Mouse (Mus musculus): ENCODE results near the gene Tars2. TPM values are rescaled to one million over a fixed set of nuclear protein-coding genes. Genes with fewer than 3 reads are reported as not detected.

The Tars2 gene
- total RNA-seq, 2 experiments from 2014 or later, result 41.6 to 44.4 TPM

DNA sequence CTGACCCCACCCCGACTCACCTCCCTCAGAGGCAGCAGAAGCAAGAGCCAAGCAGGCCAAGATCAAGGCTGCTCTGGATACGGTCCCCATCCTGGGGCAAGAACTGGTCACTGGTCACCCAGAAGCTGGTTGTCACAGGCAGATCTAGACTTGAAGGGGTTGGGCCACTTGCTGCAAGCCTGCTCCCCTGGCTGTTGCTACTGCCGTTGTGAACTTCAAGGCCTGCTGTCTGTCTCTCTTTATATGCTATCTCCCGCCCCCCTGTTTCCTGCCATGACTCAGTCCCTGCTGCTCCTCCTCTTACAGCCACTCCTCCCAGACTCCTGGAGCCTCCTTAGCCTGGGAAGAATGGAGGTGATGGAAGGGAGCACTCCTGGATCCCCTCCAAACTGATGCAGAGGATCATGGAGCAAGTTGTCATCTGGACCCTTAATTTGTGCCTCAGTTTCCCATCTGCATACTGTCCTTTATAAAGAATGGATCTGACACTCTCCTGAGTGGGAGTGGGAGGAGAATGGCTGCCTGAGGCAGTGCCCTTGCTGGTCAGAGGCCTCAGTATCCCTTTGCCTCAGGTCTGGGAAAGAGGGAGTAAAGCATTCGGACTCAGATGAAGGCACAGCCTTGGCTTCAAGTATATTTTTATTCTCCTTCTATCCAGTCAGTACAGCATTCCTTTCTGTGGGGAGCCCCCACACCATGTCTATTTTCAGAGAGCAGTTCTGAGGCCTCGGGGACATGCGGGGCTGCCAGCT, 20.5 kb downstream of the Tars2 start, which contains the start of gene Ecm1:
TSS of gene Ecm1 (minus strand) at position 217 of the 752 bp plus-strand sequence.
- intact Hi-C loops (cut with DNase I), result no loop called here
- peak; percentile 51 to 67 for DNase-seq

GRCm38 (mm10) chr3:95735071-95735670, 24.8 kb downstream of the Tars2 start:
- intact Hi-C loops (cut with DNase I), result no loop called here
- no peak for DNase-seq

DNA sequence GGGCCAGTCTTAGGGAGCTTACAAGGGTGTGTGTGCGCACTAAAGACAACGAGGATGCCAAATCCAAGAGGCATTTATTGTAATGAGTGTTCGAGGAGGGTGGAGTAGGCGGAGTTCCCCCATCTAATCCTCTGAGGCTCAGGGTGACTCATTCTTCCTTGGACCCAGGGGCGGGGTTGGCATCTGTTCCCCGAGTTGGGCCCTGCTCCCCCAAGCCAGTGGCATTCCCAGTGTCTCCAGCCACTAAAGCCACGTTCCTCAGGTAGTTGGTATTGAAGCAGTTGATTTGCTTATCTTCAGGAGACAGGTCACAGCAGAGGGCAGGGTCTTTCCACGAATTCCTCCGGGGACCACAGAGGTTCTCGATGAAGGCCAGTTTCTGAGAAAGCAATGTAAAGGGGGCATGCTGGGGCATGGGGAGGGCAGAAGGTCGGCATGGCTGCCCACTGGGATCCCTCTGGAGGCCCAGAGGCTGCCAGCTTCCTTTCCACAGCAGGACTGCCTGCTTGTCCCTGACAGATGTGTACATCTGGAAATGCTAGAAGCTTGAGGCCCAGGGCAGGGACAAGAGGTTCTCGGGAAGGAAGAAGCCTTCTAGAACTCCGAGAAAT, 25.8 kb downstream of the Tars2 start:
- peak in 1 of 2 experiments; percentile 30 for DNase-seq
- intact Hi-C loops (cut with DNase I), result no loop called here

- DNase-seq, result peak; percentile 41 to 56
- intact Hi-C loops (cut with DNase I), result no loop called here
Observed at GRCm38 (mm10) chr3:95732744-95733521, 27.1 kb downstream of the Tars2 start.

- DNase-seq, result no peak
- intact Hi-C loops (cut with DNase I), result no loop called here
Observed at GRCm38 (mm10) chr3:95732297-95732696, 27.7 kb downstream of the Tars2 start.

- intact Hi-C loops (cut with DNase I), result no loop called here
- no peak for DNase-seq
Observed at GRCm38 (mm10) chr3:95731802-95732201, 28.2 kb downstream of the Tars2 start.

GRCm38 (mm10) chr3:95730431-95730830, 29.6 kb downstream of the Tars2 start:
- intact Hi-C loops (cut with DNase I), result no loop called here
- DNase-seq, result no peak

GRCm38 (mm10) chr3:95728906-95729305, 31.1 kb downstream of the Tars2 start:
- DNase-seq, result peak; percentile 34 to 56
- intact Hi-C loops (cut with DNase I), result no loop called here

- DNase-seq, result no peak
- intact Hi-C loops (cut with DNase I), result no loop called here
Observed at GRCm38 (mm10) chr3:95726696-95727358, 33.2 kb downstream of the Tars2 start.

- intact Hi-C loops (cut with DNase I), result no loop called here
- no peak for DNase-seq
Observed at GRCm38 (mm10) chr3:95725863-95726262, 34.1 kb downstream of the Tars2 start.

DNA sequence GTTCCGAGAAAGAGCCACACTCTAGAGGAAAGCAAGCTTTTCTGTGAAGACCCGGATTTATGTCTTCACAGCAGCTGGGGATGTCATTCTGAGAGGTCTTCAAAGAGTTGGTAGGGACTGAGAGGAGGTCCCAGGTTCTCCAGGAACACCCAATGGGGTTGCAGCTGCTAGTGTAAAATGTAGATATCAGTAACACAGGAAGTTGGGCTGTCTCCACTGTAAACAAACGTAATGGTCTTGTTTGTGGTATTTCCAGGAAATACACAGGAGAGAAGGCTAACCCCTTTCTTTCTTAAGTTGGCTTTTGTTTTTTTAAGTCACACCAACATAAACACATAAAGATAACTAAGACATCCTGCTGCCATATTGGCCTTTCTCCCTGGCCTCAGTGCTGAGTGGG, 37.6 kb downstream of the Tars2 start:
- intact Hi-C loops (cut with DNase I), result no loop called here
- DNase-seq, result no peak

DNA sequence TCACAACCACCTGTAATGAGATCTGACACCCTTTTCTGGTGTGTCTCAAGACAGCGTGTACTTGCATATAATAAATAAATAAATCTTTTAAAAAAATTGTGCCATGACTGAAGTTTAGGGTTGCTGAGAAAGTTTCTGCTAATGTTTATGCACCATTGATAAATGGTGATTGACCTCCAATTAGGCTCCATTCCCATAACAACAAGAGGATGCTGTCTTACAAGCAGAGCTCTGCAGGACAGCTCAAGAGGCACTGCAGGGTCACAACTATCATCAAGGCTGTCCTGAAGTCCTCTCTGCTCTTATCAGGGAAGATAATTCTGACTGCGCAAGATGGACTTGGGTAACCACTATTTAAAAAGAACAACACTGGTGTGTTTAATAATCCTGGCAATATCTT, 41.9 kb downstream of the Tars2 start:
- DNase-seq, result no peak
- intact Hi-C loops (cut with DNase I), result no loop called here

DNA sequence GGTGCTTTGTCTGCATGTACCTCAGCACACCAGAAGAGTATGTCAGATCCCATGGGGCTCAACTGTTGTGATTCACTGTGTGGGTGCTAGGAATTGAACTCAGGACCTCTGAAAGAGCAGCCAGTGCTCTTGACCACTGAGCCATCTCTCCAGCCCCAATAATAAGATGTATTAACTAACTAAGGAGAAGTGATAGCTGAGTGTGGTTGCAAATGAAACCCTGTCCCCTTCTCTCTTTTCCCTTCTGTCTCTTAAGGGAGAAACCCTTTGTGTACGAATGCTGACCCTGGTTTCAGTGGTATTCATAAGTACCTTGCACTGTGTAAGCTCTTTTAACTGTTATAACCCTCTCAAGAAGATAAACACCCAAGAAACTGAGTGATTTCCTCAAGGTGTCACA, 43.9 kb downstream of the Tars2 start:
- intact Hi-C loops (cut with DNase I), result no loop called here
- DNase-seq, result no peak

GRCm38 (mm10) chr3:95709967-95710366, 50.0 kb downstream of the Tars2 start:
- intact Hi-C loops (cut with DNase I), result no loop called here
- no peak for DNase-seq

GRCm38 (mm10) chr3:95709044-95709443, 51.0 kb downstream of the Tars2 start:
- DNase-seq, result no peak
- intact Hi-C loops (cut with DNase I), result no loop called here

GRCm38 (mm10) chr3:95707497-95707896, 52.5 kb downstream of the Tars2 start:
- no peak for DNase-seq
- intact Hi-C loops (cut with DNase I), result no loop called here

DNA sequence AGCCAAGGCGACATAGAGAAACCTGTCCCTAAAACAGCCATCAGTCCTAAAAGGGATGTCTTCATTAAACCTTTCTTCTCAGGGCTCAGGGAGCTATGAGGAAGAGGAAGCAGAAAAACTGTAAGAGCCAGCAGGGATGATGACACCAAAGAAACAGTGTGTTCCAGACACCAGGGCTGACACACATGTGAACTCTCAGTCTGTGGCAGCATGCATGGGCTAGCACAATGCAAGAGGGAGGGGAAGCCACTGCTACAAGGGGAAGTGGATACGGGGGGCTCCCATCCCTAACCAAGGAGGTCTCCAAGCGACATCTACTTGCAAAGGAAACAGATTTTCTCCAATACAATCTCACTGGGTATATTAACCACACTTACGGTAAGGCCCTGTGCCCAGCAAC, 53.7 kb downstream of the Tars2 start:
- no peak for DNase-seq
- intact Hi-C loops (cut with DNase I), result no loop called here

GRCm38 (mm10) chr3:95704612-95705011, 55.4 kb downstream of the Tars2 start:
- intact Hi-C loops (cut with DNase I), result no loop called here
- DNase-seq, result no peak

DNA sequence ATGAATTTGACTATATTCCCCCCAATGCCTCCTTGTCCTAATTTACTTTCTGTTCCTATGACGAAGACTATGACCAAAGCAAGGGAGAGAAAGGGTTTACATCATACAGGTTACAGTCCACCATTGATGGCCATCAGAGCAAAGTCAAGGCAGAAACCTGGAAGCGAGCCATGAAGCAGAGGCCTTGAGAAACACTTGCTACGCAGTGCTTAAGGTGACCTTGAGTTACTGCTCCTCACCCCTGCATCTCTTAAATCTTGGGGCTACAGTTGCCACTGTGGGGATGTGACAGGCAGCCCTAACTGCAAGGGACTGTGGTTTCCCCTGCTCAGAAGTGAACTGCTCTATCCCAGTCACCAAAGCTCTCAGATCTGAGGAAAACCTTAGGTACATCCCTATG, 56.7 kb downstream of the Tars2 start:
- no peak for DNase-seq
- intact Hi-C loops (cut with DNase I), result no loop called here

- intact Hi-C loops (cut with DNase I), result loop anchor here (2.0 kb wide), 1 partner anchor 23 kb away; no protein-coding TSS in a partner anchor
Observed at GRCm38 (mm10) chr3:95701877-95702540, 58.0 kb downstream of the Tars2 start.

More at GRCm38 (mm10) chr3:95701877-95702540, 58.0 kb downstream of the Tars2 start:
- peak; percentile 82 to 84 for DNase-seq
